Mouse (Mus musculus) thymus, postnatal 4 days (tissue): ENCODE results near the gene Sf3b3.

ENCODE experiments used
- DNase-seq: peaks from one replicate; pipeline ENCODE4 v3.0.0; 2021

The Sf3b3 gene

DNA sequence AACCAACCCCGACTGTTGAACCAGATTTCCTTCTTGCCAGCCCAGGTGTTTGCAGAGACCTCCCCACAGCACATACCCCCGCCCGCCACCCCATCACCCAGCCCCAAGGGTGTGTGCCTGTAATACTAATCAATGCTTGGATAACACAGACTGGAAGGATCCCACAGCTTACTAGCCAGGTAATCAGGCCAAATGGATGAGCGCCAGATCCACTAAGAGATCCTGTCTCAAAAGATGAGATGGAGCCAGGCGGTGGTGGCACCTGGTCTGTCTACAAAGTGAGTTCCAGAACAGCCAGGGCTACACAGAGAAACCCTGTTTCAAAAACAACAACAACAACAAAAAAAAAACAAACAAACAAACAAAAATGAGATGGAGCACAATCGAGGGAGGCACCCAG lies 79.3 kb downstream of the Sf3b3 start:
- no peak for DNase-seq

- DNase-seq = no peak
These were observed 81.9 kb downstream of the Sf3b3 start for GRCm38 (mm10) chr8:110764671-110765070.

- no peak for DNase-seq
These were observed 84.6 kb downstream of the Sf3b3 start for GRCm38 (mm10) chr8:110761988-110762387.

GRCm38 (mm10) chr8:110761185-110761584 lies 85.4 kb downstream of the Sf3b3 start:
- no peak for DNase-seq

DNA sequence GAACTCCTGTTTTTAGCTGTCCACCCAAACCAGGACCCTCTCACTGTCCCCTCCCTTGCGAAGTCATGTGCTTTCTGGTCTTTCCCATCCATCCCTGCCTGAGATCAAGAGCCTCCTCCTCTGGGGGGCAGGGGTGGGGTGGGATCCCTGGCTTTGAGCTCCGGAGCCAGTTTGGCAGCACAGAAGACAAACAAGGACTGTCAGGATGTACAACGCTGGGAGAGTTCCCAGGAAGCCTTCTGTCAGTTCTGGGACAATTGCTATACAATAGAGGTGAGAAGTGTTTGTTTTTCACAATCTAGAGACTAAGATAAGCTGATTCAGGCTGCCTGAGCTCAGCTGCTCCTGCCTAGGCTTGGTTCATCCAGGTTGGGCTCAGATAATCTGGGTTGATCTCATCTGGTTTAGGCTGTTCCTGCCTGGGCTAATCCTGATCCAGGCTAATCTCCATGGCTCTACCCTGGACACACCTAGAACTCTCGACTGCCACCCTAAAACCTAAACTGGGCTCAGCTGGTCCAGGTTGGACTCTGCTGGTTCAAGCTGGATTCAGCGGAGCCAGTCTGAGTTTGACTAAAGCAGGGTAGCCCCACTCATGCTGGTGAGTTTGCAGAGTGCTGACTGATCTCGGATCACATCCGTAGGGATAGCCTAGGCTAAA lies 86.2 kb downstream of the Sf3b3 start:
- no peak for DNase-seq
